Mouse (Mus musculus) liver, embryonic 13.5 days (tissue): ENCODE data around the gene Elf3. TPM values are rescaled to one million over a fixed set of nuclear protein-coding genes. Genes with fewer than 3 reads are reported as not detected.
A peak's percentile ranks its signal among the peaks of the same experiment; 100 is the strongest.

ENCODE experiments used
- ATAC-seq: fragments of 200-750 bp; cut with Nextera tagmentation; 2 replicates; pipeline ENCODE4 v1.8.0; 2017; ENCODE audit warnings: low read depth, mild to moderate bottlenecking, moderate number of reproducible peaks, moderate library complexity
- DNase-seq: peaks from one replicate; pipeline ENCODE4 v3.0.0; 2022
- H3K27ac ChIP-seq: fragments of 300-500 bp; sonication (generic); 2 replicates; pipeline ENCODE4 v1.5.1; 2015; ENCODE audit warnings: moderate library complexity, mild to moderate bottlenecking, inconsistent platforms
- H3K27me3 ChIP-seq: fragments of 300-500 bp; sonication (generic); 2 replicates; pipeline ENCODE4 v1.6.1; 2015; ENCODE audit warnings: mild to moderate bottlenecking, inconsistent platforms
- H3K36me3 ChIP-seq: fragments of 300-500 bp; sonication (generic); 2 replicates; pipeline ENCODE4 v1.6.1; 2015; ENCODE audit warnings: mild to moderate bottlenecking, inconsistent platforms
- H3K4me1 ChIP-seq: fragments of 300-500 bp; sonication (generic); replicated peaks from 2 replicates; pipeline ENCODE4 v1.6.1; 2015; ENCODE audit warnings: inconsistent platforms
- H3K4me2 ChIP-seq: fragments of 300-500 bp; sonication (generic); 2 replicates; pipeline ENCODE4 v1.6.1; 2015; ENCODE audit warnings: inconsistent platforms, mild to moderate bottlenecking, moderate library complexity
- H3K4me3 ChIP-seq: fragments of 300-500 bp; sonication (generic); replicated peaks from 2 replicates; pipeline ENCODE4 v1.5.1; 2015; ENCODE audit warnings: mild to moderate bottlenecking, inconsistent platforms
- H3K9ac ChIP-seq: fragments of 300-500 bp; sonication (generic); 2 replicates; pipeline ENCODE4 v1.6.1; 2015; ENCODE audit warnings: mild to moderate bottlenecking, inconsistent platforms
- H3K9me3 ChIP-seq: fragments of 300-500 bp; sonication (generic); replicated peaks from 2 replicates; pipeline ENCODE4 v1.6.1; 2016; ENCODE audit warnings: inconsistent platforms
- WGBS: fragments of 180-500 bp; shearing (Covaris S2); methylation state at CpG from one replicate; pipeline ENCODE4 v1.1.7; 2015; ENCODE audit not compliant: insufficient replicate concordance; 5-methylcytosine and 5-hydroxymethylcytosine counted together
- polyA plus RNA-seq: library from polyadenylated mRNA; unstranded; fragments of >200 nt; fragmentation: Nextera tagmentation; extraction: Ambion mirVana; gene quantifications from 2 replicates; pipeline ENCODE4 v1.2.1, GENCODE M21; 2015

Gene Elf3
- polyA plus RNA-seq, result 1.2 and 1.5 TPM in 2 replicates

GRCm38 (mm10) chr1:135258380-135259127, at the start of gene Elf3:
Gene Elf3, minus strand, starts transcription at chr1:135258568.
- H3K4me1 ChIP-seq, result peaks cover 11% of the 10 kb centered on the region
- H3K4me2 ChIP-seq, result peak within 1 kb of the TSS; percentile 63
- H3K27me3 ChIP-seq, result peaks cover 11% of the 10 kb centered on the region; the same call in 1 of the 2 replicates
- WGBS, result 29% methylated on average over 19 of the region's 19 CpGs
- peak within 1 kb of the TSS; percentile 62 for H3K27ac ChIP-seq
- peak; percentile 78 for ATAC-seq
- peak within 1 kb of the TSS; percentile 42 for H3K9ac ChIP-seq
- no peak for DNase-seq
- peaks cover 14% of the 10 kb centered on the region for H3K36me3 ChIP-seq
- H3K9me3 ChIP-seq, result no peaks in the 10 kb centered on the region
- H3K4me3 ChIP-seq, result peak within 1 kb of the TSS; percentile 44

- Histone ChIP-seq H3K27me3 (no peaks in the 10 kb centered on the region), H3K9ac (no peak overlapping the region), H3K36me3 (peaks cover 14% of the 10 kb centered on the region), H3K4me1 (no peaks in the 10 kb centered on the region), H3K4me2 (no peak overlapping the region), H3K27ac (no peak overlapping the region), H3K4me3 (no peak overlapping the region), H3K9me3 (no peaks in the 10 kb centered on the region)
- no peak for DNase-seq
- no peak for ATAC-seq
- 75% methylated on average over 5 of the region's 5 CpGs for WGBS
These were observed 32.5 kb upstream of the Elf3 start for GRCm38 (mm10) chr1:135290908-135291307.

GRCm38 (mm10) chr1:135286311-135286710, 27.9 kb upstream of the Elf3 start:
- Histone ChIP-seq H3K4me2 (no peak overlapping the region), H3K9ac (no peak overlapping the region), H3K9me3 (no peaks in the 10 kb centered on the region), H3K27ac (no peak overlapping the region), H3K36me3 (no peaks in the 10 kb centered on the region), H3K4me1 (peaks cover 21% of the 10 kb centered on the region), H3K27me3 (no peaks in the 10 kb centered on the region; the same call in 1 of the 2 replicates), H3K4me3 (no peak overlapping the region)
- WGBS, result 35% methylated on average over 2 of the region's 2 CpGs
- ATAC-seq, result no peak
- no peak for DNase-seq

DNA sequence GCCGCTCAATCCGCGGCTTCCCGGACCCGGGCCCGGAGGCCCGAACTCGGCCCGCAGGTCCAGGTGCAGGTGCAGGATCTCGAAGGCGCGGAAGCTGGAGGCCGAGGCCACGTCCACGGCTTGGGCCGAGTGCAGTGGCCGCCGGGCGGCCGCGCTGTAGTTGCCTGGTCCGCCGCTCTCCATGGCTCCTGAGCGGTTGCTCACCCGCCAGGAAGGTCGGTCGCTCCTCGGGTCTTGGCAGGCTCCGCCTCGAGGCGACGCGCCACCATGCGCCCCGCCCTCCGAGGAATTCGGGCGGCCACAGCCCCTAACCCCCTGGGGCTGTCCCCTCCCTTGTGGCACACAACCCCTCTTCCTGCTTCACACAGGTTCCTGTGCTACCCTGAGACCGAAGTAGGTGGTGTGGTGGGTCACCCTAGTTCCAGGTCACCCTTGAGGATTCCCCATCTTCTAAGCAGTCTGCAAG, 25.5 kb upstream of the Elf3 start, which contains the start of gene Rnpep:
Rnpep (minus strand) TSS at position 259 of the 466 bp plus-strand sequence.
- Histone ChIP-seq H3K4me2 (peak within 1 kb of the TSS; percentile 88), H3K36me3 (0 out of 2 replicates have a peak, but pooled peaks cover under 1% of the 10 kb centered on the region), H3K9ac (peak within 1 kb of the TSS; percentile 73), H3K4me3 (peak within 1 kb of the TSS; percentile 69), H3K27me3 (no peaks in the 10 kb centered on the region; the same call in 1 of the 2 replicates), H3K9me3 (no peaks in the 10 kb centered on the region), H3K4me1 (peaks cover 21% of the 10 kb centered on the region), H3K27ac (peak within 1 kb of the TSS; percentile 63)
- ATAC-seq (peak; percentile 78), DNase-seq (peak; percentile 37)
- WGBS, result under 1% methylated on average over 39 of the region's 39 CpGs

DNA sequence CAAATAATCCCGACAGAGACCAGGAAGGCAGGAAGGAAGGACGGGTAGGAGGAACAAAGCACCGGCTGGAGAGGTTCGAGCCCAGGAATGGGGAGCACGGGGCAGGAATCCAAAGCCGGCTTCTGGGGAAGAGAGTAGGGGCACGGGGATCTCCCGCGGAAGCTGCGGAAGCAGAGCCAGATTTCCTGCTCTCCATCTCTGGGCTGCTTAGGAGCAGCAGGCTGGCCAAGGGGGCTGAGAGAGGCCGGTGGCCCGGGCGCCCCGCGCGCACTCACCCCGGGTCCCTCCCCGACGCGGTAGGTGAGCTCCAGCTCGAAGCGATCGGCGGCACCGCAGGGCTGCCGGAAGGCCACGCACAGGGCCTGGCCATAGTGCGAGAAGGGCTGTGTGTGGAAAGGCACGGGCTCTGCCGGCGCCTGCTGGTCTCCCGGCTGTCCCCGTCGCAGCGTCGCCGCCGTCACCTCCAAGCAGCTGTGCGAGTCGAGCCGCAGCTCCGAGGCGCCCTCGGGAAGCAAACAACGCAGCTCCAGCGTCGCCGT, 25.0 kb upstream of the Elf3 start:
- peaks cover 21% of the 10 kb centered on the region for H3K4me1 ChIP-seq
- H3K27ac ChIP-seq, result peak overlapping the region; percentile 63
- peak overlapping the region; percentile 69 for H3K4me3 ChIP-seq
- peak overlapping the region; percentile 73 for H3K9ac ChIP-seq
- H3K27me3 ChIP-seq, result no peaks in the 10 kb centered on the region; the same call in 1 of the 2 replicates
- H3K4me2 ChIP-seq, result peak overlapping the region; percentile 88
- WGBS, result under 1% methylated on average over 48 of the region's 48 CpGs
- ATAC-seq (peak; percentile 70), DNase-seq (peak; percentile 17)
- peaks cover 5% of the 10 kb centered on the region; the same call in 1 of the 2 replicates for H3K36me3 ChIP-seq
- H3K9me3 ChIP-seq, result no peaks in the 10 kb centered on the region

DNA sequence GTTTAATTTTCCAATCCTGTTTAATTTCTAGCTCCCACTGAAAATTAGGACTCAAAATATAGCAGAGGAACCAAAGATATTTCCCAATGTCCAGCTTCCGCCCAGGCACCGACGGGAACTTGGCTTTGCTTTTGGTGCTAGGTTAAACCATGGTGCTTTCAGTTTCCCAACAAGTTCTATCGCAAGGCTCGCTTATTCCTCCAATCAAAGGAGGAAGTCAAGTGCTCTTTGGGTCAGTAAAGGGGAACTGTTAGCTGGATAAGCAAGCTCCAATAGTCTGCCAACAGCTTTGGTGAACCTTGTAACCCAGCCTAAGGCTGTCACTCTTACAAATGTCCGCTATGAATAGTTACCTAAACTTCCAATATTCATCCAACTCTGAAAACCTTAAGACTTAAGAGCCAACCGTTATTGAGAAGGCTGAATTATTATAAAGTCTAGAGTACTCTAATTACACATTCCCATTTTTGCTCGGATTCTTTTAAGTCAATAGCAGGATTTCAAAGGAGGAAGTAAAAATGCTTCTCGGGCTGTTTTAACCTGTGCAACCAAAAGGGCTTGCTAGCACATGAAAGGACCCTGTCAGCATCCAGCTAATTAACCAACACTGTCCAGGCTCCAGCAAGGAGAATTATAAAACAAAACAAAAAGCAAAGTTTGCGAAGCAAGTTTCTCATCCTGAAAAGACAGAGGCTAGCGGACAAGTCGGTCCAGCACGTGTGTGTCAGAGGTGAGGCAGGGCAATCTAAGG, 24.3 kb upstream of the Elf3 start:
- H3K27me3 ChIP-seq, result no peaks in the 10 kb centered on the region; the same call in 1 of the 2 replicates
- peak overlapping the region; percentile 69 for H3K4me3 ChIP-seq
- H3K27ac ChIP-seq, result peak overlapping the region; percentile 63
- H3K36me3 ChIP-seq, result peaks cover 11% of the 10 kb centered on the region; the same call in 1 of the 2 replicates
- ATAC-seq (no peak), DNase-seq (no peak)
- H3K4me1 ChIP-seq, result peaks cover 21% of the 10 kb centered on the region
- H3K9me3 ChIP-seq, result no peaks in the 10 kb centered on the region
- WGBS, result 8% methylated on average over 13 of the region's 13 CpGs
- H3K9ac ChIP-seq, result peak overlapping the region; percentile 73
- peak overlapping the region; percentile 88 for H3K4me2 ChIP-seq

GRCm38 (mm10) chr1:135281841-135282240, 23.5 kb upstream of the Elf3 start:
- Histone ChIP-seq H3K27me3 (no peaks in the 10 kb centered on the region; the same call in 1 of the 2 replicates), H3K4me3 (peak overlapping the region; percentile 69; the same call in 1 of the 2 replicates), H3K9ac (no peak overlapping the region), H3K4me2 (peak overlapping the region; percentile 88), H3K4me1 (peaks cover 21% of the 10 kb centered on the region), H3K9me3 (no peaks in the 10 kb centered on the region), H3K36me3 (peaks cover 17% of the 10 kb centered on the region), H3K27ac (no peak overlapping the region)
- WGBS, result 87% methylated on average over 17 of the region's 17 CpGs
- ATAC-seq, result no peak
- no peak for DNase-seq

DNA sequence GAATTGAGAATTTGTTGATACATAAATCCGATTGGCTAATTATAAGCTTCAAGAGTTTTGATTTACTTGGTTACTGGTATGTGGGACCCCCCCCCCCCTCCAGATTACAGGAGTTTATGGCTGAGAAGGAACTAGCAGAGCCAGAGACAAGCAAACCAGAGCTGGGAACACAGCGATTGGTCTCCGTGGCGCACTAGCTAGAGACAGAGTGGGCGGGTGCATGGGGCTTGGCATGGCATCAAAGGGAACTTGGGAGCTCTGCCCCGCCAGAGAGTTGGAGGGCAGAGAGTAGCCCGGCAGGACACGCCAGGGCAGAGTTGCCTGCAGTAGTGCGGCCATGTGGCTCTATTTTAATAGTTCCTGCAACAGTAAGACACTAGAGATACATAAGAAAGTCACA, 22.3 kb upstream of the Elf3 start:
- no peak for DNase-seq
- whole genome bisulfite sequencing, result 82% methylated on average over 9 of the region's 9 CpGs

GRCm38 (mm10) chr1:135271371-135271770, 13.0 kb upstream of the Elf3 start:
- Histone ChIP-seq H3K27ac (no peak overlapping the region), H3K4me2 (no peak overlapping the region), H3K36me3 (peaks cover 23% of the 10 kb centered on the region), H3K9me3 (no peaks in the 10 kb centered on the region), H3K9ac (no peak overlapping the region), H3K4me1 (0 out of 2 replicates have a peak, but pooled peaks cover 6% of the 10 kb centered on the region), H3K27me3 (no peaks in the 10 kb centered on the region), H3K4me3 (no peak overlapping the region)
- DNase-seq, result no peak
- ATAC-seq, result no peak
- 77% methylated on average over 9 of the region's 9 CpGs for WGBS

More for the DNA sequence above, 22.3 kb upstream of the Elf3 start:
- H3K27me3 ChIP-seq, result no peaks in the 10 kb centered on the region; the same call in 1 of the 2 replicates
- no peak overlapping the region for H3K27ac ChIP-seq
- H3K4me1 ChIP-seq, result peaks cover 21% of the 10 kb centered on the region
- no peak for ATAC-seq
- no peak overlapping the region for H3K4me2 ChIP-seq
- H3K9ac ChIP-seq, result no peak overlapping the region
- H3K9me3 ChIP-seq, result no peaks in the 10 kb centered on the region
- H3K4me3 ChIP-seq, result no peak overlapping the region
- peaks cover 27% of the 10 kb centered on the region for H3K36me3 ChIP-seq

DNA sequence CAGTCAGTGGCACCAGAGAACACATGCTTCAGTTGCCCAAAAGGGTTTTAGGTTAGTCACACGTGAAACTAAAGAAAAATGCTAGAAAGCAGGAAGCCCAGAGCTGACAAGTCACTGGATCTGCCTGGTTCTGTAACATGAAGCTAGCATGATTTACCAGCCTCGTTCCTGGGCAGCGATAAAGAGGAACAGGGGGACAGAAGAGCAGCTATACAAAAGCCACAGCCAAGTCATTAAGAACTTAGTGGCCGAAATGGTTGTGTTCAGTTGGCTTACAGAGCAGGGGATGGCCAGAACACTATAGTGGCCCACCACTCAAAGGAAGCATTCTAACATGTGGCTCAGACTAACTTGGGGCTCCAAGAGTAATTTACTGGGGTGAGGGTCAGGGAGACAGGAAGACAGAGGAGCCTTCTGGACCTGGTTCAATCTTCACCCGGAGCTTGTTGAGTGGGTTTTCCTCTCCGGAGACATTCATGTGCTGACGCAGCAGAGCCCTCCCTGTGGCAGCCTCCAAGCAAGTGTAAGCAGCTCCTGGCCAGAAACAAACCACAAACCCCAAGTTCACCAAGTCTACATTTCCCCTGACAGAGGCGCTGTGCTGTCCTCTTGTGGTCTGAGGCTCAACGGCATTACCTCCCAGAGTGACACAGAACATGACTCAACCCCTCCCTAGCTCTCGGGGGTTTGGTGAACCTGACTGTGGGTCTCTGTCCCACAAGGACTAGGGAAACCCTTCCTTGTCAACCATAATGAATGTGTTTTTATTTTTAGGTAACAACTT, 9.5 kb upstream of the Elf3 start:
- Histone ChIP-seq H3K4me3 (no peak overlapping the region), H3K9ac (no peak overlapping the region), H3K9me3 (no peaks in the 10 kb centered on the region), H3K27me3 (no peaks in the 10 kb centered on the region), H3K4me2 (no peak overlapping the region), H3K36me3 (peaks cover 30% of the 10 kb centered on the region), H3K4me1 (peaks cover 10% of the 10 kb centered on the region; the same call in 1 of the 2 replicates), H3K27ac (peak overlapping the region; percentile 27; the same call in 1 of the 2 replicates)
- ATAC-seq (no peak), DNase-seq (no peak)
- WGBS, result 24% methylated on average over 10 of the region's 10 CpGs
